Mouse (Mus musculus): ENCODE results near the gene Zbtb20. TPM values are rescaled to one million over a fixed set of nuclear protein-coding genes. Genes with fewer than 3 reads are reported as not detected.

The Zbtb20 gene
- polyA plus RNA-seq, 1 experiment from 2014 or later = 30.9 TPM

DNA sequence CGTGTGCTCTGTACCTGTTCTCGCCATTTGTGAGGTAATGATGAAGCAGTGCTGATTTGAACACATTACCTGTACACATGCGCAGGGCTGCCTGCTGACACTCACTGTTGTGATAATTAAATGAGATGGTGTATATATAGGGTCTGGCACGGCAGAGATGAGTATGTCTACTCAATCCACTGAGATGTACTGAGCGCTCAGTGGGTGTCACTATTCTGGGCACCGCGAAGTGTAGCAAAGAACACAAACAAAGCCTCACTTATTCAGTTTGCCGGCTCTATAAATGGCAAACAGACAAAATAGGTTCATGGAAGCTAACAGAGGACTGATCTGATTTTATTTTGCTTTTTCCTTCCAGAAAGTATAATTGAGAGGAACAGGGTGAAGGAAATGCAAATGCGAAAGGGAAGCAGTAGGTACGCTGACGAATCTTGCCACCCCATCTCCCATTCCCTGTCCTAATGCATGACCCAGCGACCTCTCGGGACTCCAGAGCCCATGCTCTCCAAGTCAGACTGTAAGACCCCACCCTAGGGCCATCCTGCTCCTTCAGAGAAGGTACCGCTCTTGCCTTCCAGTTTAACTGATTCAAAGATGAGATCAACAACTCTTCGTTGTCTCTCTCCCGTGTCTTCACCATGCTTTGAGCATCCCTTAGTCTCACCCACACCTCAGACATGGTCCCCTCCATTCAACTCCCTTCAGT, 695.8 kb downstream of the Zbtb20 start:
- 85% methylated on average over 16 of the region's 16 CpGs for WGBS
- H3K4me3 ChIP-seq = no peak overlapping the region
- H3K4me1 ChIP-seq = peaks cover 46% of the 10 kb centered on the region
- H3K36me3 ChIP-seq = peaks cover 9% of the 10 kb centered on the region; the same call in 1 of the 2 replicates
- H3K27me3 ChIP-seq (replicated peaks) = no peaks in the 10 kb centered on the region
- no peak for ATAC-seq (ENCODE audit: extremely low read depth, insufficient number of reproducible peaks, low FRiP score, low TSS enrichment)
- H3K4me2 ChIP-seq = no peak overlapping the region
- H3K9ac ChIP-seq = no peak overlapping the region
- no peaks in the 10 kb centered on the region for H3K9me3 ChIP-seq
- peak overlapping the region; percentile 73; the same call in 1 of the 2 replicates for H3K27ac ChIP-seq (replicated peaks)

DNA sequence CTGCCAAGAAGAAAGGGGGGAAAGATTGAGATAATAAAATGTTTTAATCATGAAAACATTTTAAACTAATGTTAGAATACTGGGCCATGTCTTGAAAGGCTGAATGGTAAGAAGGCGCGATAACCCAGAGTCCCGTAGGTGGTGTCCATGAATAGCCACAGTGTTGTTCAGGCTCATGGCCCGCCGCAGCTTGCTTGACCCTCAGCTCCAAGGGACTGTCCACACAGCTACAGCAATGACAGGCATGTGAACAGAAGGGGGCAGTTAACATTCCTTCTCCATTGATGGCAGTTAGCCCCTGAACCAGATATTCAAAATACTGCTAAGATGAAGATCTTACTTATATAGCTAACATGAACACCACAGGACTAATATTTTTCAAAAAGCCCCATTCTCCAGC, 696.5 kb downstream of the Zbtb20 start:
- H3K4me2 ChIP-seq = no peak overlapping the region
- no peaks in the 10 kb centered on the region for H3K27me3 ChIP-seq (replicated peaks)
- peak overlapping the region; percentile 73 for H3K27ac ChIP-seq (replicated peaks)
- H3K4me1 ChIP-seq = peaks cover 52% of the 10 kb centered on the region
- no peak overlapping the region for H3K4me3 ChIP-seq
- no peaks in the 10 kb centered on the region for H3K9me3 ChIP-seq
- H3K36me3 ChIP-seq = peaks cover 9% of the 10 kb centered on the region; the same call in 1 of the 2 replicates
- no peak for ATAC-seq (ENCODE audit: extremely low read depth, insufficient number of reproducible peaks, low FRiP score, low TSS enrichment)
- no peak overlapping the region for H3K9ac ChIP-seq
- WGBS = 58% methylated on average over 5 of the region's 5 CpGs

DNA sequence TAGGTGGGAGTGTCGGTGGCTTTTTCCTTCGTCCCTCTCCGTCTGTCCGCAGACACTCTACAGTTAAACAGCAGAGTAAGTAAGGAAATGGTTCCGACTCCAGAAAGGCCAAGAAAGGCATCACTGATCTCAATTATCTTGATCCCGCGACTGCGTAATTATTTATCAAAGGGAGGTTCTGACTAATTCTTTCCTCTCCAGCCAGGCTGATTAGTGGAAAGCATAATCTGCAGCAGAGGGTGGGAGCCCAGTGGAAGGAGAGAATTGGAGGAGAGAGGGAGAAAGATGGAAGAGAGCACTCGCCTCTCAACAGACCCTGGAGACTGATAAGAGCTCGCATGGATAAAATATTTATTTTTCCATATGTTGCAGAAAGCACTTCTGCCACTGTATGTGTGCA, 697.1 kb downstream of the Zbtb20 start:
- Histone ChIP-seq H3K27ac (replicated peaks) (peak overlapping the region; percentile 73), H3K4me2 (no peak overlapping the region), H3K9me3 (no peaks in the 10 kb centered on the region), H3K4me1 (peaks cover 58% of the 10 kb centered on the region), H3K4me3 (no peak overlapping the region), H3K9ac (peak overlapping the region; percentile 55; the same call in 1 of the 2 replicates), H3K36me3 (peaks cover 9% of the 10 kb centered on the region; the same call in 1 of the 2 replicates), H3K27me3 (replicated peaks) (no peaks in the 10 kb centered on the region)
- no peak for ATAC-seq (ENCODE audit: extremely low read depth, insufficient number of reproducible peaks, low FRiP score, low TSS enrichment)
- WGBS = 52% methylated on average over 10 of the region's 10 CpGs

DNA sequence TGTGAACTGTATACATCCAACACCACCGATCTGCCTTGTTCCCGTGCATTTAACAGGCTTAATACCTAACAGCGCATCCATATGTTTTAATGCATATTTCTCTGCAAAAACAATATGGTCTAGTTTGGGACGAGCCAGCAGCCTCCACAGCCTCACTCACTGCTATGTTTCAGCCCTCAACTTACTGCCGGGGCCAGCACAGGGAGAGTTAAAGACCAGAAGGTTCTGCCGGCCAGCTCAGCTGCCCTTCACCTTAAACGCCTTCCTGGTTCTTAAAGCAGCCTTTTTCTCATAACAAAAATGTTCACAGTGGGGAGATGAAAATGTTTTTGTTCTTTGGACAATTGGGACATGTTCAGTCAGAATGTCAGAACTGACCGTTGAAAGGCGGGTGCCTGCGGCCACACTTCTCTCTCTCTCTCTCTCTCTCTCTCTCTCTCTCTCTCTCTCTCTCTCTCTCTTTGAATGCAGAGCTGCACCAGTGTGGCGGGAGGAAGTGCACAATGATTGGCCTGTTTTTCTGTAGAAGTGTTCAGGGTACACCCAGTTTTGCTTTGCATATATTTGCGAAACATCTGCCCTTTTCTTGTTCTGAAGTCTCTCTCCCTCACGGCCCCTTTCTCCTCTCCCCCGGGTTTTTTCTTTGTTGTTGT, 697.6 kb downstream of the Zbtb20 start:
- WGBS = 53% methylated on average over 14 of the region's 14 CpGs
- H3K4me2 ChIP-seq = peak overlapping the region; percentile 16
- peak overlapping the region; percentile 73 for H3K27ac ChIP-seq (replicated peaks)
- peak overlapping the region; percentile 55 for H3K9ac ChIP-seq
- no peak for ATAC-seq (ENCODE audit: extremely low read depth, insufficient number of reproducible peaks, low FRiP score, low TSS enrichment)
- H3K4me1 ChIP-seq = peaks cover 64% of the 10 kb centered on the region
- no peak overlapping the region for H3K4me3 ChIP-seq
- H3K9me3 ChIP-seq = no peaks in the 10 kb centered on the region
- no peaks in the 10 kb centered on the region for H3K27me3 ChIP-seq (replicated peaks)
- peaks cover 9% of the 10 kb centered on the region; the same call in 1 of the 2 replicates for H3K36me3 ChIP-seq

DNA sequence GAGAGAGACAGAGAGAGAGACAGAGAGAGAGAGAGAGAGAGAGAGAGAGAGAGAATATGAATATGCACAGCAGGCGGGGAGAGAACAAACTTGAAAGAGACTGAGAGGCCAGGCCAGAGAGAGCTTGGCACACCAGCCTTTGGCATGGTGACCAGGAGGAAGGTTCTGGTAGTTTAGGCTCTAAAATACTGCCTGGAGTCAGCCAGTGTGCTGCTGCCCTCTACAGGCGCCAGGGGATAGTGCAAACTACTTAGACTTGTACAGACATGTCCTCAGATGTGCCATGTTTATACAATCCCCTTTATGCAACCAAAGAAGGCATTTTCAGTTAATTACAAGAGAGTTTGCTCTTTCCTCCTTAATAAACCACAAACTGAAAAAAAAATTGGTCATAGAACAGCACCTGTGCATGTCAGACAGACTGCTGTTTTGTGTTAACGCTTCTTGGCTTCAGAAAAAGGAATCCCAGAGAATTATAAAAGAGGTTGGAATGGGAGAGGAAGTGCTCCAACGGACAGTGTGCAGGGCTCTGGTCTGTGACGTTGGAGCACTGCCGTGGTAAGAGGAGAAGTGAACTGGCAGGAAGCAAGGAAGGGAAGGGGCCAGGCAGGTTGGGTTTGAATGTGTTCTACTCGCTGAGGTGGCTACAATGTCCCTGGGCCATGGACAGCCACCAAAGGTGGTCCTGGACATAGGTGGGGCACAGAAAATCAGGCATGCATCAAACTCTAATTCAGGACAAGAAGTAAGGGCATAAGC, 698.5 kb downstream of the Zbtb20 start:
- no peak for ATAC-seq (ENCODE audit: extremely low read depth, insufficient number of reproducible peaks, low FRiP score, low TSS enrichment)
- H3K4me1 ChIP-seq = peaks cover 71% of the 10 kb centered on the region

DNA sequence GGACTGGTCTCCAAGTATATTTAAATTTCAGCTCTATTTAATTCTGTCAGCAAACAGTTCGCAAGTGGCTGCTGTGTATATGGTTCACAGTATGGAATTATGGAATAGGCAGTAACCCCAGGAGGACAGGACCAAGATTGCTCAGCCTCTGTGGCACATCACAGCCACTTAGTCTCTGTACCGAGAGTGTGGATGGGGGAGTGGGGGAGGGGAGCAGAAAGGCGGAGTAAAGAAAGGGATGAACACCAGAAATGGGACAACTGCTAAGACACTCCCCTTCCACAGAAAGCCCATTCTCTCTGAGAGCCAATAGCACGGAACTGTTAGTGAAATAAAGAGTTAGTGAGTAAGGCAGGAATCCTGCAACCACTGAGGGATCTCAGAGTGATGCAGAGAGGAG, 699.4 kb downstream of the Zbtb20 start:
- peak overlapping the region; percentile 78 for H3K27ac ChIP-seq (replicated peaks)
- no peaks in the 10 kb centered on the region for H3K9me3 ChIP-seq
- H3K9ac ChIP-seq = peak overlapping the region; percentile 51
- no peaks in the 10 kb centered on the region for H3K27me3 ChIP-seq (replicated peaks)
- peaks cover 6% of the 10 kb centered on the region; the same call in 1 of the 2 replicates for H3K36me3 ChIP-seq
- no peak overlapping the region for H3K4me3 ChIP-seq
- H3K4me2 ChIP-seq = peak overlapping the region; percentile 48
- H3K4me1 ChIP-seq = peaks cover 76% of the 10 kb centered on the region
- WGBS = 26% methylated on average over 4 of the region's 4 CpGs
- no peak for ATAC-seq (ENCODE audit: extremely low read depth, insufficient number of reproducible peaks, low FRiP score, low TSS enrichment)

More for the DNA sequence above, 698.5 kb downstream of the Zbtb20 start:
- H3K4me2 ChIP-seq = no peak overlapping the region
- H3K4me3 ChIP-seq = no peak overlapping the region
- H3K27me3 ChIP-seq (replicated peaks) = no peaks in the 10 kb centered on the region
- H3K27ac ChIP-seq (replicated peaks) = peak overlapping the region; percentile 78
- H3K9me3 ChIP-seq = no peaks in the 10 kb centered on the region
- peaks cover 9% of the 10 kb centered on the region; the same call in 1 of the 2 replicates for H3K36me3 ChIP-seq
- H3K9ac ChIP-seq = peak overlapping the region; percentile 40; the same call in 1 of the 2 replicates
- 35% methylated on average over 7 of the region's 7 CpGs for WGBS

DNA sequence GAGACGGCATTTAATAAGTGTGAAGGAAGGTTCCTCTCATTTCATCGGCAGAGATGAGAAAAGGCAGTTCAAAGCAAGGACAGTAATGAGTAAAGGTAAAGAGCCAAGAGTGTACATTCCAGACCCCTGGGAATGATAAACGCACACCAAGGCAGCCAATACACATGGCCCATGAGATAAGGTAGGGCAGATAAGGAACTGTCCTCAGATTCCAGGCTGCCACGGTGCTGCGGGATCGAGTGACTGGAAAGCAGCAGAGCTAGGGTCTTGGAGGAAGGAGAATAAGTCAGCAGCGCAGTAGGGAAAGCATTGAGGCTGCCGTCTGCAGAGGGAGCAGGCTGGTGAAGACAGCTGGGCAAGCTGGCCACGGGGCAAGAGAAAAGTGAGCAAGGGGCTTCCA, 699.8 kb downstream of the Zbtb20 start:
- Histone ChIP-seq H3K9ac (peak overlapping the region; percentile 51), H3K4me2 (peak overlapping the region; percentile 48), H3K4me3 (no peak overlapping the region), H3K4me1 (peaks cover 81% of the 10 kb centered on the region), H3K9me3 (no peaks in the 10 kb centered on the region), H3K27ac (replicated peaks) (peak overlapping the region; percentile 78), H3K36me3 (peaks cover 5% of the 10 kb centered on the region; the same call in 1 of the 2 replicates), H3K27me3 (replicated peaks) (no peaks in the 10 kb centered on the region)
- ATAC-seq (ENCODE audit: extremely low read depth, insufficient number of reproducible peaks, low FRiP score, low TSS enrichment) = no peak
- 9% methylated on average over 9 of the region's 9 CpGs for WGBS

DNA sequence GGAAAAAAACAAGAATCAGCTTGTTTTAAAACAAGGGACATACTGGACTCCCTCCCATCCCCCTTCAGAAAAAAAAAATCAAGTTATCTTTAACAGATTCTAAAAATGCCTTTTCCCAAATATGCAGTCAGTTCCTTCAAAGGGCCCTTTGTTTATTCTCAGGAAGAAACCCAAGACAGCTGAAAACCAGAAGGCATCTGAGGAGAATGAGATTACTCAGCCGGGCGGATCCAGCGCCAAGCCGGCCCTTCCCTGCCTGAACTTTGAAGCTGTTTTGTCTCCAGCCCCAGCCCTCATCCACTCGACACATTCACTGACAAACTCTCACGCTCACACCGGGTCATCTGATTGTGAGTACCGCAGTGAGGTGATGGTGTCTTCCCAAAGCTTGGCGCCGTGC, 701.7 kb downstream of the Zbtb20 start:
- Histone ChIP-seq H3K4me2 (no peak overlapping the region), H3K27ac (replicated peaks) (peak overlapping the region; percentile 78), H3K27me3 (replicated peaks) (no peaks in the 10 kb centered on the region), H3K9ac (no peak overlapping the region), H3K36me3 (no peaks in the 10 kb centered on the region), H3K9me3 (no peaks in the 10 kb centered on the region), H3K4me3 (no peak overlapping the region), H3K4me1 (peaks cover 87% of the 10 kb centered on the region)
- WGBS = 5% methylated on average over 10 of the region's 10 CpGs
- no peak for ATAC-seq (ENCODE audit: extremely low read depth, insufficient number of reproducible peaks, low FRiP score, low TSS enrichment)

DNA sequence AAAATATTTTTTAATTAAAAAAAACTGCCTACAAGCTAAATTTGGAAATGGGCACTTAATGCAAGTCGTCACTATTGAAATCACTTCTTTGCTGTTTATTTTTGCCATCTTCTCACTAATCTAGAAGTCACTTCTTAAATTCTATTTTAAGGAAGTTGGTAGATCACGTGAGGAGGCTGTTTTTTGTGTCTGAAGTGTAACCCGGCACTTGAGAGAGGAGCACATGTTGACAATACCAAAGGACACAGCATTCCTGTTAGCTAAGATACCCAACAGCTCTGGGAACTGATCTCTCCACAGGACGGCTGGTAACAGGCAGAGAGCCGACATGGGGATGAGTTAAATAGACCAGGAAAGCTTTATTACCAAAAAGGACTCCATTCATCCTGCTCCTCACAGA, 702.7 kb downstream of the Zbtb20 start:
- H3K9me3 ChIP-seq = no peaks in the 10 kb centered on the region
- no peaks in the 10 kb centered on the region for H3K27me3 ChIP-seq (replicated peaks)
- no peak for ATAC-seq (ENCODE audit: extremely low read depth, insufficient number of reproducible peaks, low FRiP score, low TSS enrichment)
- H3K27ac ChIP-seq (replicated peaks) = peak overlapping the region; percentile 78
- H3K36me3 ChIP-seq = no peaks in the 10 kb centered on the region
- H3K4me1 ChIP-seq = peaks cover 87% of the 10 kb centered on the region
- 25% methylated on average over 5 of the region's 5 CpGs for WGBS
- H3K9ac ChIP-seq = no peak overlapping the region
- H3K4me2 ChIP-seq = no peak overlapping the region
- H3K4me3 ChIP-seq = no peak overlapping the region

DNA sequence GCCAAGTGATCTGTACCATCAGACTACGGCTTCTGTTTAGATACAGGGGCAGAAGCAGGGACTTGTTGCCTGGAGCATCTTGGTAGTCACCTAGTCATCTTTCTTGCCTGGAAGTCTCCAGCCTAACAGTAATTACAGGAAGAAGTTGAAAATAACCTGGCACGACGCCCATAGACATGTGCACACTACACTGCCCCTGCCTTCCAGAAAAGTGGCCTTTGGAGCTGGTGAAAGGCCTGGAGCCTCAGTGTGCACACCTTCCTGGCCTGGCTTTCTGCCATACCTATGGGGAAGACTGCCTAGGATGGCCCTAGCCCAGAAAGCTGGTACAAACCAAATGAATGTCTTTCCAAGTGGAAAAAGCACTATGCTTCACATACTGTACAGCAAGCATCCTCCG, 703.4 kb downstream of the Zbtb20 start:
- 0 out of 2 replicates have a peak overlapping the region, but pooled peaks have one; percentile 6 for H3K9ac ChIP-seq
- no peaks in the 10 kb centered on the region for H3K9me3 ChIP-seq
- no peak overlapping the region for H3K4me3 ChIP-seq
- H3K27ac ChIP-seq (replicated peaks) = peak overlapping the region; percentile 78
- peaks cover 88% of the 10 kb centered on the region for H3K4me1 ChIP-seq
- no peaks in the 10 kb centered on the region for H3K36me3 ChIP-seq
- no peak for ATAC-seq (ENCODE audit: extremely low read depth, insufficient number of reproducible peaks, low FRiP score, low TSS enrichment)
- 55% methylated on average over 4 of the region's 4 CpGs for WGBS
- H3K4me2 ChIP-seq = 0 out of 2 replicates have a peak overlapping the region, but pooled peaks have one; percentile 5
- no peaks in the 10 kb centered on the region for H3K27me3 ChIP-seq (replicated peaks)

DNA sequence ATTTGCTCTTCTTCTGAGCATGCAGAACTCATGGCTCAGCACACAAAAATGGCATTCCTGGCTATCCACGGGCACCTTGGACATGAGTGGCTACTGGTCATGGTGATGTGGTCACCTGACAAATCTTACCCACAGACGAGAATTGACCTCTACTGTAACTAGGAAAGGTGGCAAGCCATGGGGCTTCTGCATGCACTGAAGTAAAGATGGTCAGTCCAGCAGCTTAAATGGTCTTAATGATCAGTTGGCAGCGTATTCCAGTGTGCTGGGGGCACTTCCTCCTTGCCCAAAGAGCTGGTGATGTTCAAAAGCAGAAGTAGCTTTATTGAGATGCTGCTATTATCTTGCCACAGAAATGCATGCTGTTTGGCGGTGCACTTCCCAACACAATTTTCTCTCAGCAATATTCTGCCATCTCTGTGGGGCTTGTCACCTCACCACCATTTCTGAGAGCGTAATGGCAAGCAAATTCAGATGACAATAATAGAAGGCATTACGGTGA, 704.7 kb downstream of the Zbtb20 start:
- H3K36me3 ChIP-seq = no peaks in the 10 kb centered on the region
- no peaks in the 10 kb centered on the region for H3K27me3 ChIP-seq (replicated peaks)
- no peak overlapping the region for H3K4me2 ChIP-seq
- H3K4me3 ChIP-seq = no peak overlapping the region
- H3K4me1 ChIP-seq = peaks cover 80% of the 10 kb centered on the region
- ATAC-seq (ENCODE audit: extremely low read depth, insufficient number of reproducible peaks, low FRiP score, low TSS enrichment) = no peak
- H3K27ac ChIP-seq (replicated peaks) = no peak overlapping the region
- WGBS = 76% methylated on average over 6 of the region's 6 CpGs
- no peaks in the 10 kb centered on the region for H3K9me3 ChIP-seq
- H3K9ac ChIP-seq = no peak overlapping the region
